Mouse (Mus musculus) CH12.LX (cell line): Measurements from ENCODE around the gene Fam185a. TPM values are rescaled to one million over a fixed set of nuclear protein-coding genes. Genes with fewer than 3 reads are reported as not detected.

Source experiments
- DNase-seq: peaks from one replicate; pipeline ENCODE4 v3.0.0-alpha.2; 2013; ENCODE audit errors: extremely low read depth
- H3K27ac ChIP-seq: 2 replicates; pipeline ENCODE4 v1.5.1; 2012; ENCODE audit warnings: low read depth, mild to moderate bottlenecking, control low read depth, moderate library complexity; ENCODE audit not compliant: insufficient read depth
- H3K27me3 ChIP-seq: replicated peaks from 2 replicates; pipeline ENCODE3; 2012; ENCODE audit warnings: inconsistent platforms
- H3K36me3 ChIP-seq, 2 experiments: replicated peaks in 1 of 2; 2 replicates each; pipeline versions ENCODE3 to v1.6.1; 2012; ENCODE audit warnings: inconsistent platforms in 1 of 2, low read length in 1 of 2, mild to moderate bottlenecking in 1 of 2, mixed read lengths in 1 of 2, moderate library complexity in 1 of 2; ENCODE audit not compliant: control insufficient read depth in 1 of 2, insufficient read depth in 1 of 2
- H3K4me1 ChIP-seq, 2 experiments: 2 replicates each; pipeline ENCODE4 v1.6.1; 2012; ENCODE audit warnings: inconsistent platforms in 1 of 2, moderate library complexity in 1 of 2; ENCODE audit not compliant: insufficient read depth in 2 of 2, control insufficient read depth in 1 of 2
- H3K4me2 ChIP-seq: 2 replicates; pipeline ENCODE4 v1.6.1; 2012; ENCODE audit warnings: low read depth, mild to moderate bottlenecking, control low read depth; ENCODE audit not compliant: poor library complexity, insufficient read depth, severe bottlenecking
- H3K4me3 ChIP-seq, 3 experiments: fragments of 150-350 bp in 1 of 3; sonication (generic) in 1 of 3; replicated peaks in 1 of 3; 2 replicates each; pipeline versions ENCODE3 to v1.5.1; 2011 to 2012; ENCODE audit warnings: low read depth in 2 of 3, low read length in 2 of 3, mild to moderate bottlenecking in 2 of 3, moderate library complexity in 2 of 3, control low read depth in 1 of 3, improper control_type of control experiment in 1 of 3, inconsistent platforms in 1 of 3, mixed read lengths in 1 of 3; ENCODE audit not compliant: poor library complexity in 1 of 3
- H3K79me2 ChIP-seq: replicated peaks from 2 replicates; pipeline ENCODE4 v1.6.1; 2012; ENCODE audit warnings: mild to moderate bottlenecking, moderate library complexity; ENCODE audit not compliant: control insufficient read depth, poor library complexity, insufficient read depth, severe bottlenecking; ENCODE audit errors: extremely low read depth
- H3K9ac ChIP-seq: 2 replicates; pipeline ENCODE4 v1.6.1; 2012; ENCODE audit warnings: low read depth, mild to moderate bottlenecking, control low read depth, moderate library complexity; ENCODE audit not compliant: insufficient read depth
- H3K9me3 ChIP-seq: replicated peaks from 2 replicates; pipeline ENCODE3; 2012; ENCODE audit warnings: low read length, inconsistent platforms, mixed read lengths
- BHLHE40 ChIP-seq: IDR thresholded peaks from 2 replicates; pipeline ENCODE4 v1.6.1; 2011; ENCODE audit warnings: mild to moderate bottlenecking, low read depth, low read length, improper control_type of control experiment
- EP300 ChIP-seq: IDR thresholded peaks from 2 replicates; pipeline ENCODE4 v1.6.1; 2011; ENCODE audit warnings: low read length, improper control_type of control experiment
- ETS1 ChIP-seq: conservative IDR thresholded peaks from 2 replicates; pipeline ENCODE4 v1.6.1; 2012; ENCODE audit warnings: low read depth, mild to moderate bottlenecking, inconsistent platforms, low read length, improper control_type of control experiment, moderate library complexity
- IRF4 ChIP-seq: IDR thresholded peaks from 2 replicates; pipeline ENCODE4 v1.6.1; 2014; ENCODE audit warnings: low read depth, mild to moderate bottlenecking, inconsistent platforms, low read length, improper control_type of control experiment
- JUN ChIP-seq: IDR thresholded peaks from 2 replicates; pipeline ENCODE4 v1.6.1; 2011; ENCODE audit warnings: low read depth, mild to moderate bottlenecking, low read length, improper control_type of control experiment, moderate library complexity; ENCODE audit not compliant: insufficient read depth
- JUND ChIP-seq: conservative IDR thresholded peaks from 2 replicates; pipeline ENCODE4 v1.6.1; 2011; ENCODE audit warnings: low read depth, low read length, improper control_type of control experiment
- MAFK ChIP-seq: IDR thresholded peaks from 2 replicates; pipeline ENCODE4 v1.6.1; 2011; ENCODE audit warnings: low read length, improper control_type of control experiment; ENCODE audit not compliant: insufficient replicate concordance
- MAX ChIP-seq: IDR thresholded peaks from 2 replicates; pipeline ENCODE4 v1.6.1; 2011; ENCODE audit warnings: low read length, improper control_type of control experiment
- MAZ ChIP-seq: IDR thresholded peaks from 2 replicates; pipeline ENCODE4 v1.6.1; 2012; ENCODE audit warnings: low read depth, mild to moderate bottlenecking, inconsistent platforms, low read length, improper control_type of control experiment, moderate library complexity
- MEF2A ChIP-seq: IDR thresholded peaks from 2 replicates; pipeline ENCODE4 v1.6.1; 2014; ENCODE audit warnings: low read depth, mild to moderate bottlenecking, inconsistent platforms, low read length, improper control_type of control experiment, borderline replicate concordance
- NRF1 ChIP-seq: IDR thresholded peaks from 2 replicates; pipeline ENCODE4 v1.6.1; 2014; ENCODE audit warnings: low read depth, mild to moderate bottlenecking, inconsistent platforms, low read length, improper control_type of control experiment, moderate library complexity
- POLR2A ChIP-seq: IDR thresholded peaks from 2 replicates; pipeline ENCODE4 v1.6.1; 2011; ENCODE audit warnings: low read depth, mild to moderate bottlenecking, improper control_type of control experiment, low read length
- RCOR1 ChIP-seq: conservative IDR thresholded peaks from 2 replicates; pipeline ENCODE4 v1.6.1; 2012; ENCODE audit warnings: low read depth, mild to moderate bottlenecking, inconsistent platforms, low read length, improper control_type of control experiment
- TCF12 ChIP-seq: IDR thresholded peaks from 2 replicates; pipeline ENCODE4 v1.6.1; 2014; ENCODE audit warnings: low read depth, mild to moderate bottlenecking, inconsistent platforms, low read length, improper control_type of control experiment
- dilution Hi-C: fragments of 300-500 bp; cut with MboI; formaldehyde crosslinking; loops from 2 replicates; pipeline ENCODE4 v1.14.3; 2020; ENCODE audit warnings: low sequenced_read_pairs; ENCODE audit not compliant: extremely low pct_unique_long_range_greater_than_20kb, extremely low pct_ligation_motif_present
- in situ Hi-C: fragments of 300-500 bp; cut with MboI; formaldehyde crosslinking; loops from 3 replicates; pipeline ENCODE4 v1.14.3; 2019; ENCODE audit warnings: low sequenced_read_pairs, low pct_ligation_motif_present, low pct_unique_long_range_greater_than_20kb, mixed read lengths
- polyA plus RNA-seq: library from polyadenylated mRNA; unstranded; fragments of >175 nt; gene quantifications from 2 replicates; pipeline ENCODE4 v1.2.1, GENCODE M21; 2012; ENCODE audit warnings: low read depth; ENCODE audit not compliant: insufficient read length
- total RNA-seq, 2 experiments: library from RNA; depleted of rRNA; stranded (reverse); fragments of 300-350 nt in 1 of 2; fragments of >200 nt in 1 of 2; gene quantifications; 2 replicates each; pipeline ENCODE4 v1.2.3; 2012 to 2014

Gene Fam185a
- total and polyA plus RNA-seq, 3 experiments = 13.4 to 30.6 (median 16.1) TPM

- Histone ChIP-seq H3K4me3 (no peak overlapping the region), H3K27me3 (no peaks in the 10 kb centered on the region)
- no peak for DNase-seq
- dilution Hi-C loops = no loop called here
- in situ Hi-C loops = no loop called here
- TF ChIP-seq MAX (no peak), JUN (no peak)
- TF ChIP-seq, all 38 proteins: peak for 0
- H3K36me3 ChIP-seq = no peaks in the 10 kb centered on the region
- no peaks in the 10 kb centered on the region for H3K79me2 ChIP-seq
- no peak overlapping the region for H3K27ac ChIP-seq
- H3K4me1 ChIP-seq = peaks cover 0 to 11% of the 10 kb centered on the region in 2 experiments; a peak in 3 of 4 replicates
- no peak overlapping the region for H3K4me2 ChIP-seq
- no peak overlapping the region for H3K9ac ChIP-seq
- H3K9me3 ChIP-seq = peaks cover 4% of the 10 kb centered on the region
Observed at GRCm38 (mm10) chr5:21527488-21527911, 102.7 kb downstream of the Fam185a start.

- in situ Hi-C loops = no loop called here
- H3K27me3 ChIP-seq = no peaks in the 10 kb centered on the region
- no peak overlapping the region for H3K9ac ChIP-seq
- no peaks in the 10 kb centered on the region for H3K36me3 ChIP-seq
- H3K4me1 ChIP-seq = peaks cover 0 to 11% of the 10 kb centered on the region in 2 experiments; a peak in 3 of 4 replicates
- no peak overlapping the region for H3K4me2 ChIP-seq
- no peak overlapping the region for H3K27ac ChIP-seq
- dilution Hi-C loops = no loop called here
- DNase-seq = peak; percentile 33
- H3K79me2 ChIP-seq = no peaks in the 10 kb centered on the region
- TF ChIP-seq JUND = peak; percentile 78; the same call in 1 of the 2 replicates
- TF ChIP-seq RCOR1 = 0 out of 2 replicates have a peak, but pooled peaks have one; percentile 41
- peak; percentile 69 for TF ChIP-seq TCF12
- peak; percentile 33; the same call in 1 of the 2 replicates for TF ChIP-seq MEF2A
- peak; percentile 43; the same call in 1 of the 2 replicates for TF ChIP-seq NRF1
- TF ChIP-seq EP300 = peak; percentile 90
- TF ChIP-seq IRF4 = peak; percentile 85
- no peak for TF ChIP-seq MAZ
- peak; percentile 87 for TF ChIP-seq ETS1
- no peak for TF ChIP-seq POLR2A
- peak; percentile 79 for TF ChIP-seq JUN
- peak; percentile 64 for TF ChIP-seq BHLHE40
- no peak for TF ChIP-seq MAFK
- no peak overlapping the region for H3K4me3 ChIP-seq
- H3K9me3 ChIP-seq = peaks cover 4% of the 10 kb centered on the region
Observed at GRCm38 (mm10) chr5:21528068-21528842, 103.5 kb downstream of the Fam185a start.
